Mouse (Mus musculus): ENCODE measurements around the gene Lysmd4.

DNA sequence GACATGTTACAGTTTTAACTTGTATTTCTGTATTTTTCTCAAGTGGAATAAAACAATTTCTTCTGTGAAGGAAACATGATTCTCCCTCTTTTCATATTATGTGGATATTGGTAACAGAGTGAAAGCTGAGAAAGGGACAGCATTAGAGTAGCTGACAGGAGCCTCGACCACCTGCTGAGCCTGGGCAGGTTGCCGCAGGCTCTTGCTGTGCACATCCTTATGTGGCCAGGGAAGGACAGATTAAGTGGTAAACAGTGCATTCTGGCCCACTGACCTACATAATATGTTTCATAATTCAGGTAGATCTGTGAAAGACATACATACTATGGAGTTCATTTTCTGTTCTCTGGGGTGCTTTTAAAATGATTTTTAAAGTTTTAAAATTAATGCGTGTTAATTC, 6.0 kb downstream of the Lysmd4 start:
- TF ChIP-seq CTCF (IDR thresholded peaks at IDR 0.05; ENCODE audit: low read depth) (no peak), EP300 (optimal IDR thresholded peaks at IDR 0.05) (no peak)

Measured in stomach, postnatal 0 days (tissue).